Mouse (Mus musculus): Measurements from ENCODE around the gene Gm20431. TPM values are rescaled to one million over a fixed set of nuclear protein-coding genes. Genes with fewer than 3 reads are reported as not detected.

The Gm20431 gene
- 1.8 and 4.8 TPM in 2 replicates for polyA plus RNA-seq (2016; fragmentation: Nextera tagmentation; extraction: Ambion mirVana)

DNA sequence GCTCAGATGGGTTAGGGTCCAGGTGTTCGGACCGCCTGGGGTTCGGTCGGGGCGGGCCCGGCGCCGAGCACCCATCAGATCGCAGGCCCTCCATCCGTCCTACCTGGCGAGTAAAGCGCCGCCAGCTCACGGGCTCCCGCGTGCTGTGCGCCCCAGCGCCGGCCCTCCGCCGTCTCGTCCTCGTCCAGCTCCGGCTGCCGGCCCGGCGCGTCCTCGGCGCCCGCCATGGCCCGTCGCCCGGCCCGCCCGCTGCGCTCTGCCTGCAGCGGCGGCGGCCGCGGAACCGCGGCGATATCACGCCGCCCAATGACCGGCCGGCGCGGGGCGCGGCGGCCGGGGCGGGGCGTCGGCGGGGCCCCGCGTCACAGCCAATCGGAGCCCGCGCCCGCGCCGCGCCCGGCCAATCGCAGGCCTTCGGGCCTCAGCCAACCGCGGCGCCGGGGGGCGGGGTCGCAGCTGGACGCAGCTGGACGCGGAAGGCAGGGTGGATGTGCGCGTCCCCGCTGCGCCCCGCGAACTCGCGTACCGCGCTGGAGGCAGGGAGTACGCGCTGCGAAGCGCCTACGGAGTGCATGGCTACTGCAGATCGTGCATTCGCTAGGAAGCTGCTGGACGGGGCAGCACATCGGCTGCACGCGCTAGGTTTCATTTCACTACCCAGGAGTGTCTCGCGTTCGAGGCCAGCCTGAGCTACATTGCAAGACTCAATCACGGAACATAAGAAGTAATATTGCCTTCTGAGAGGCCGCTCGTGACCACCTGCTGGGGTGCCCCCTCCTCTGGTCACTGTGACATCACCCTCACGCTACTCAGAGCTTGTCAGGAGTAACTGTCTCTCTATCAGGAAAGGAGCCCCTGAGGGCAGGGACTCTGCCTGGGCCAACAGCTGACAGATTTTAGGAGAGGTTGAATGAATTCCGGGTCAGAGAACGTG, at the start of gene Gm20431:
Gm20431 (minus strand) TSS at position 227 of the 934 bp plus-strand sequence.
- peak; percentile 95 for ATAC-seq
- no peaks in the 10 kb centered on the region for H3K9me3 ChIP-seq (replicated peaks)
- peaks cover 12% of the 10 kb centered on the region for H3K27me3 ChIP-seq (replicated peaks)
- 2% methylated on average over 101 of the region's 110 CpGs for WGBS (ENCODE audit: insufficient replicate concordance)
- H3K4me3 ChIP-seq: peak within 1 kb of the TSS; percentile 83
- H3K9ac ChIP-seq: peak within 1 kb of the TSS; percentile 95
- peaks cover 7% of the 10 kb centered on the region; the same call in 1 of the 2 replicates for H3K36me3 ChIP-seq
- H3K4me2 ChIP-seq: peak within 1 kb of the TSS; percentile 98
- peaks cover 56% of the 10 kb centered on the region for H3K4me1 ChIP-seq
- H3K27ac ChIP-seq: peak within 1 kb of the TSS; percentile 83

- no peaks in the 10 kb centered on the region for H3K9me3 ChIP-seq (replicated peaks)
- H3K27ac ChIP-seq: no peak overlapping the region
Measured at GRCm38 (mm10) chr2:167710574-167710973, 49.3 kb upstream of the Gm20431 start.

DNA sequence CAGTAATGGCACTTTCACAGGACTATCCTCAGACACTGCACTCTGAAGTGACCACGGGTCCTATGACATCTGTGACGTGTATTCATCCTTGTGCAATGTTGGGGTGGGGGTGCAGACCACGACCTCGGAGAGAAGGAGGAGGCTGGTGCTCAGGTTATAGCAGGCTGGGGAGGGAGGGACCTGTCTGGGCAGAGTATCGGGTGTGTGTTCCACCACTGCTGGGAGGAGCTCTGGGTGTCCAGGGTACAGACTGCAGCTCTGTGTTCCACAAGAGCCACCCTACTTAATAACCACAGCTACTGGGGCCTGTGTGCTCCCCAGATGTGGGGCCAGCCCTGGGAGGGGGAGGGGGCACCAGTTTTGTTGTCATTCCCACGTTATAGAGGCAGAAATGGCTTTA, 48.7 kb upstream of the Gm20431 start:
- Histone ChIP-seq H3K27me3 (replicated peaks) (peaks cover 13% of the 10 kb centered on the region), H3K4me2 (no peak overlapping the region), H3K4me1 (peaks cover 18% of the 10 kb centered on the region), H3K27ac (no peak overlapping the region), H3K36me3 (no peaks in the 10 kb centered on the region), H3K9ac (no peak overlapping the region), H3K4me3 (no peak overlapping the region), H3K9me3 (replicated peaks) (no peaks in the 10 kb centered on the region)
- 44% methylated on average over 6 of the region's 6 CpGs for WGBS (ENCODE audit: insufficient replicate concordance)
- ATAC-seq: no peak

More at GRCm38 (mm10) chr2:167710574-167710973, 49.3 kb upstream of the Gm20431 start:
- Histone ChIP-seq H3K36me3 (no peaks in the 10 kb centered on the region), H3K4me1 (peaks cover 18% of the 10 kb centered on the region), H3K4me3 (no peak overlapping the region), H3K4me2 (no peak overlapping the region), H3K27me3 (replicated peaks) (peaks cover 13% of the 10 kb centered on the region), H3K9ac (no peak overlapping the region)
- 36% methylated on average over 6 of the region's 6 CpGs for WGBS (ENCODE audit: insufficient replicate concordance)
- ATAC-seq: no peak

GRCm38 (mm10) chr2:167708373-167708772, 47.1 kb upstream of the Gm20431 start:
- Histone ChIP-seq H3K27me3 (replicated peaks) (peaks cover 14% of the 10 kb centered on the region), H3K9ac (no peak overlapping the region), H3K4me1 (peaks cover 18% of the 10 kb centered on the region), H3K9me3 (replicated peaks) (no peaks in the 10 kb centered on the region), H3K27ac (no peak overlapping the region), H3K36me3 (no peaks in the 10 kb centered on the region), H3K4me2 (no peak overlapping the region), H3K4me3 (no peak overlapping the region)
- no peak for ATAC-seq
- WGBS (ENCODE audit: insufficient replicate concordance): 54% methylated on average over 15 of the region's 15 CpGs

DNA sequence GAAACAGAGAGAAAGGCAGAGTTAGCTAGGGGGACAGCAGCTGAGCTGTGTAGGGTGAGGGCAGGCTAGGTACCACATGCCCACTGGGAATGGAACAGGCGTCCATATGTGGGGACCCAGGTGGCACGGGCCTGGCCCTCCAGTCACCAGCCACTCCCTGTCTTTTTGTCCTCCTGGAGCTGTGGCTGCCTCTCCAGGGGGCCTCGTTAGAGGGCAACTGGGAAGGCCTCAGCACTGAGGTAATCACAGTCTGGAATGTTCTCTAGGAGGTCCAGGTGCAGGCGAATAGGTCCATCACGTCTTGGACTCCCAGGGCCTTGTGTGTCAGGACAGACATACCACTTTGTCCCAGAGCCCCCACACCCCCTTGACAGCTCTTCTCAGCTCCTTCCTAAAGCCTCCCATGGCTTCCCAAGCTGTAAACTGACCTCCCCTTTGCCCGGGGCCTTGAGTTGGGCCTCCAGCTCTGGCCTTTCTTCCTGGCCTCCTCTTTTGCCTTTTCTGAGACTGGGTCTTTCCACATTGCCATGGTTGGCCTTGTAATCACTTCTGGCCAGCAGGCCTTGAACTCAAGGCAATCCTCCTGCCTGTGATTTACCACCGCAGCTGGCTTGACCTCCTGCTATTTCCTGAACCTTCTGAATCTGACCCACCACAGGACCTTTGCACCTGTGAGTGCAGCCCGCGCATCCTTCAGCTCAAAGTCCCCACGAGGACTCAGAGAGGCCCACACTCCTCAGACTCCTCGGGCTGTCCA, 45.1 kb upstream of the Gm20431 start:
- WGBS (ENCODE audit: insufficient replicate concordance): 70% methylated on average over 11 of the region's 11 CpGs
- Histone ChIP-seq H3K27ac (no peak overlapping the region), H3K36me3 (no peaks in the 10 kb centered on the region), H3K4me3 (no peak overlapping the region), H3K27me3 (replicated peaks) (peaks cover 14% of the 10 kb centered on the region), H3K4me2 (no peak overlapping the region), H3K9ac (no peak overlapping the region), H3K9me3 (replicated peaks) (no peaks in the 10 kb centered on the region), H3K4me1 (peaks cover 17% of the 10 kb centered on the region)
- 0 out of 2 replicates have a peak, but pooled peaks have one; percentile 9 for ATAC-seq

- Histone ChIP-seq H3K4me3 (no peak overlapping the region), H3K9me3 (replicated peaks) (no peaks in the 10 kb centered on the region), H3K9ac (no peak overlapping the region), H3K4me2 (no peak overlapping the region), H3K27me3 (replicated peaks) (peaks cover 14% of the 10 kb centered on the region), H3K4me1 (peaks cover 4% of the 10 kb centered on the region; the same call in 1 of the 2 replicates), H3K36me3 (no peaks in the 10 kb centered on the region), H3K27ac (no peak overlapping the region)
- WGBS (ENCODE audit: insufficient replicate concordance): 72% methylated on average over 4 of the region's 4 CpGs
- ATAC-seq: no peak
Measured at GRCm38 (mm10) chr2:167704409-167704808, 43.1 kb upstream of the Gm20431 start.

- no peak for ATAC-seq
- Histone ChIP-seq H3K4me2 (no peak overlapping the region), H3K9ac (no peak overlapping the region), H3K4me1 (peaks cover 19% of the 10 kb centered on the region), H3K27ac (no peak overlapping the region), H3K27me3 (replicated peaks) (peaks cover 8% of the 10 kb centered on the region), H3K36me3 (no peaks in the 10 kb centered on the region), H3K4me3 (no peak overlapping the region), H3K9me3 (replicated peaks) (no peaks in the 10 kb centered on the region)
- 67% methylated on average over 6 of the region's 6 CpGs for WGBS (ENCODE audit: insufficient replicate concordance)
Measured at GRCm38 (mm10) chr2:167702126-167702525, 40.8 kb upstream of the Gm20431 start.

DNA sequence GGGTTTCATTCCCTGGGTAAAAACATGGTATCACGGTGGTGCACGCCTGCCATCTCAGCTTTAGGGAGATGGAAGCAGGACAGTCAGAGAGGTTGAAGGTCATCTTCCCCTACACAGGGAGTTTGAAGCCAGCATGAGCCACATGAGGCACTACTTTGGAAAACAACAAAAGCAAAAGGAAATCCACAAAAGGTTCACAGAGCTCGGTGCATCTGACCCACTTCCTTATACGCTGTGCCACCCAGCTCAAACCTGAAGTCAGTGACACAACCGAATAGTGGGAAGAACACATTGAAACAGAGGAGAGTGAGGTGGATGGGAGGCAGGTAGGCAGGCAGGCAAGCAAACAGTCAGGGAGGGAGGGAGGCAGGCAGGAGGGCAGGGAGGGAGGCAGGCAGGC, 40.2 kb upstream of the Gm20431 start:
- peaks cover 8% of the 10 kb centered on the region for H3K27me3 ChIP-seq (replicated peaks)
- H3K27ac ChIP-seq: no peak overlapping the region
- WGBS (ENCODE audit: insufficient replicate concordance): 49% methylated on average over 5 of the region's 5 CpGs
- H3K9me3 ChIP-seq (replicated peaks): no peaks in the 10 kb centered on the region
- no peak overlapping the region for H3K4me3 ChIP-seq
- H3K4me1 ChIP-seq: peaks cover 19% of the 10 kb centered on the region
- no peak overlapping the region for H3K4me2 ChIP-seq
- H3K36me3 ChIP-seq: no peaks in the 10 kb centered on the region
- no peak overlapping the region for H3K9ac ChIP-seq
- ATAC-seq: no peak

DNA sequence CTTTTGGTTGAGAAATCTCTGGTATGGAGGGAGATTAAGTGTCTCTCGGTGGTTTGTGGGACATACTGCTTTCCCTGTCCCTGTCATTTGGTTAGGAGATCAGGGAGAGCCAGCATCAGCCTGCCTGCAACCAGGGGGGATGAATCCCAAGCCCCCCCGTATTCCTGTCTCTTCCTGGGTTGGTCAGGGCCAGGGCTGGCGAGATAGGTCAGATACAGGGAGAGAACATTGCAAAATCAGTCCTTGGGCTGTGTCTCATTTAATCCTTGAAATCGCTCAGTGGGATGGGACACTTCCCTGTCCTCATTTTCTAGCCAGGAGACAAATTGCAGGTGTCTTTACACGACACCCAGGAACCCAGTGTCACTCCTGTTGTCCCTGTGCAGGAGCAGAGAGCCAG, 38.7 kb upstream of the Gm20431 start:
- no peaks in the 10 kb centered on the region for H3K36me3 ChIP-seq
- H3K4me3 ChIP-seq: no peak overlapping the region
- no peaks in the 10 kb centered on the region for H3K9me3 ChIP-seq (replicated peaks)
- no peak overlapping the region for H3K27ac ChIP-seq
- H3K27me3 ChIP-seq (replicated peaks): peaks cover 2% of the 10 kb centered on the region; the same call in 1 of the 2 replicates
- peaks cover 19% of the 10 kb centered on the region for H3K4me1 ChIP-seq
- no peak overlapping the region for H3K4me2 ChIP-seq
- no peak overlapping the region for H3K9ac ChIP-seq
- ATAC-seq: no peak
- WGBS (ENCODE audit: insufficient replicate concordance): 58% methylated on average over 5 of the region's 5 CpGs

- Histone ChIP-seq H3K27me3 (replicated peaks) (no peaks in the 10 kb centered on the region), H3K4me2 (peak overlapping the region; percentile 52), H3K9me3 (replicated peaks) (no peaks in the 10 kb centered on the region), H3K27ac (peak overlapping the region; percentile 53; the same call in 1 of the 2 replicates), H3K9ac (peak overlapping the region; percentile 49; the same call in 1 of the 2 replicates), H3K4me1 (peaks cover 19% of the 10 kb centered on the region), H3K36me3 (no peaks in the 10 kb centered on the region; the same call in 1 of the 2 replicates), H3K4me3 (peak overlapping the region; percentile 16; the same call in 1 of the 2 replicates)
- ATAC-seq: peak; percentile 68
- WGBS (ENCODE audit: insufficient replicate concordance): 18% methylated on average over 5 of the region's 5 CpGs
Measured at GRCm38 (mm10) chr2:167697902-167698301, 36.6 kb upstream of the Gm20431 start.

DNA sequence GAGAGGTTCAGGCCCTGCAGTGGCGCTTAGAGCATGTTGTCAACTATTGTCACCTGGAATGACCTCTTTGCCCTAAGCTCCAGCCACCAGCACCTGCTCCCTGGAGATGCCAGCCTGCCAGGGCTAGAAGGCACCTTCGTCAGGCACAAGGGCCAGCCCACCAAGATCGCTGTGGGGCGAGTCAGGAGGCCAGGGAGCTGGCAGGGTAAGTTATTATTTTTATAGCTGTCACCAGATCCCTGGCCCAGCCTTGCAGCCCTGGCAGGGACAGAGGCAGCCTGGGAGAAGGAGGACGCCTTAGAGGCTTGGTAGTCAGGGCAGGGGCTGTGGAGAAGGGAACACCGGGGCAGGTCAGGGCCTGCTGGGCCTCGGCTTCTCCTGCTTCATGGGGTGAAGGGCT, 34.8 kb upstream of the Gm20431 start:
- ATAC-seq: no peak
- WGBS (ENCODE audit: insufficient replicate concordance): 87% methylated on average over 7 of the region's 7 CpGs
- Histone ChIP-seq H3K36me3 (no peaks in the 10 kb centered on the region; the same call in 1 of the 2 replicates), H3K9me3 (replicated peaks) (no peaks in the 10 kb centered on the region), H3K27ac (no peak overlapping the region), H3K4me1 (peaks cover 23% of the 10 kb centered on the region), H3K4me3 (no peak overlapping the region), H3K4me2 (no peak overlapping the region), H3K9ac (no peak overlapping the region), H3K27me3 (replicated peaks) (peaks cover 10% of the 10 kb centered on the region; the same call in 1 of the 2 replicates)
